Mouse (Mus musculus) olfactory bulb, adult 2 months (tissue): ENCODE data around the gene Klf13.

Experiments
- CTCF ChIP-seq: fragments of 200-500 bp; IDR thresholded peaks from 2 replicates; pipeline ENCODE4 v1.5.1; 2012; ENCODE audit warnings: low read depth, mild to moderate bottlenecking, low read length, moderate library complexity; ENCODE audit not compliant: insufficient read depth
- POLR2A ChIP-seq: fragments of 200-500 bp; IDR thresholded peaks from 2 replicates; pipeline ENCODE4 v1.6.1; 2012; ENCODE audit warnings: mild to moderate bottlenecking, low read depth, low read length, moderate library complexity; ENCODE audit not compliant: insufficient read depth

- TF ChIP-seq CTCF (no peak), POLR2A (no peak)
Measured at GRCm38 (mm10) chr7:63932461-63932860, 6.3 kb downstream of the Klf13 start.
